Mouse (Mus musculus) embryo, embryonic 11 days (tissue): ENCODE results near the gene Nptn.

ENCODE experiments used
- DNase-seq: peaks from one replicate; pipeline ENCODE4 v3.0.0-alpha.2; 2015

Nptn gene

GRCm38 (mm10) chr9:58703766-58704165 lies 121.7 kb downstream of the Nptn start:
- DNase-seq = no peak

GRCm38 (mm10) chr9:58706024-58706423 lies 124.0 kb downstream of the Nptn start:
- DNase-seq = no peak
